Mouse (Mus musculus) heart, embryonic 15.5 days (tissue): ENCODE data around the gene Coq10a. TPM values are rescaled to one million over a fixed set of nuclear protein-coding genes. Genes with fewer than 3 reads are reported as not detected.
A peak's percentile ranks its signal among the peaks of the same experiment; 100 is the strongest.
"Not testable (repeated sequence)": the region's sequence is repeated elsewhere in the genome, so short reads cannot be mapped to it uniquely, and the experiment has no call there.

Source experiments
- ATAC-seq: fragments of 200-750 bp; cut with Nextera tagmentation; replicated peaks from 2 replicates; pipeline ENCODE4 v1.8.0; 2017; ENCODE audit warnings: low read depth, moderate TSS enrichment; ENCODE audit not compliant: insufficient number of reproducible peaks, insufficient read depth, low FRiP score
- H3K27ac ChIP-seq: fragments of 300-500 bp; sonication (generic); 2 replicates; pipeline ENCODE4 v1.5.1; 2015; ENCODE audit warnings: mild to moderate bottlenecking, inconsistent platforms
- H3K27me3 ChIP-seq: fragments of 300-500 bp; sonication (generic); 2 replicates; pipeline ENCODE4 v1.6.1; 2015; ENCODE audit warnings: inconsistent platforms
- H3K36me3 ChIP-seq: fragments of 300-500 bp; sonication (generic); 2 replicates; pipeline ENCODE4 v1.6.1; 2015; ENCODE audit warnings: mild to moderate bottlenecking, inconsistent platforms
- H3K4me1 ChIP-seq: fragments of 300-500 bp; sonication (generic); replicated peaks from 2 replicates; pipeline ENCODE4 v1.6.1; 2015; ENCODE audit warnings: inconsistent platforms
- H3K4me2 ChIP-seq: fragments of 300-500 bp; sonication (generic); 2 replicates; pipeline ENCODE4 v1.6.1; 2015; ENCODE audit warnings: inconsistent platforms, mild to moderate bottlenecking, moderate library complexity
- H3K4me3 ChIP-seq: fragments of 300-500 bp; sonication (generic); 2 replicates; pipeline ENCODE4 v1.5.1; 2015; ENCODE audit warnings: mild to moderate bottlenecking, inconsistent platforms
- H3K9ac ChIP-seq: fragments of 300-500 bp; sonication (generic); 2 replicates; pipeline ENCODE4 v1.6.1; 2015; ENCODE audit warnings: mild to moderate bottlenecking, inconsistent platforms
- H3K9me3 ChIP-seq: fragments of 300-500 bp; sonication (generic); replicated peaks from 2 replicates; pipeline ENCODE4 v1.6.1; 2016; ENCODE audit warnings: inconsistent platforms
- WGBS: fragments of 180-500 bp; shearing (Covaris S2); methylation state at CpG from one replicate; pipeline ENCODE4 v1.1.7; 2015; ENCODE audit warnings: mixed read lengths; 5-methylcytosine and 5-hydroxymethylcytosine counted together
- polyA plus RNA-seq: library from polyadenylated mRNA; unstranded; fragments of >200 nt; fragmentation: Nextera tagmentation; extraction: Ambion mirVana; gene quantifications from 2 replicates; pipeline ENCODE4 v1.2.1, GENCODE M21; 2015

Gene Coq10a
- polyA plus RNA-seq, 1 experiment from 2014 or later = 17.0 TPM

DNA sequence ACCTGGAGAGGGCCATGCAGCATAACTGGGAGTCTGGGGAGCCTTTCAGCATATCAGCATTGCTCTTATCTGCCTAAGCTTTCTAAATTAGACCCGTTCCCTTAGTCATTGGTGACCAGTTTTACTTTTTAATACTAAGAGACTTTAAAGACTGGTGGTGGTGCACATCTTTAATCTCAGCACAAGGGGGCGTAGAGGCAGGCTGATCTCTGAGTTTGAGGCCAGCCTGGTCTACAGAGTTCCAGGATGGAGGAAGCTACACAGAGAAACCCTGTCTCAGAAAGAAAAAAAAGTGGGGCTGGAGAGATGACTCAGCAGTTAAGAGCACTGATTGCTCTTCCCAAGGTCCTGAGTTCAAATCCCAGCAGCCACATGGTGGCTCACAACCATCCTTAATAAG, 28.5 kb downstream of the Coq10a start:
- Histone ChIP-seq H3K4me3 (no peak overlapping the region), H3K27me3 (no peaks in the 10 kb centered on the region), H3K9me3 (no peaks in the 10 kb centered on the region), H3K27ac (no peak overlapping the region), H3K36me3 (peaks cover 6% of the 10 kb centered on the region; the same call in 1 of the 2 replicates), H3K4me2 (peak overlapping the region; percentile 69; the same call in 1 of the 2 replicates), H3K9ac (no peak overlapping the region), H3K4me1 (peaks cover 67% of the 10 kb centered on the region)
- 57% methylated on average over 2 of the region's 2 CpGs for WGBS
- ATAC-seq = no peak

DNA sequence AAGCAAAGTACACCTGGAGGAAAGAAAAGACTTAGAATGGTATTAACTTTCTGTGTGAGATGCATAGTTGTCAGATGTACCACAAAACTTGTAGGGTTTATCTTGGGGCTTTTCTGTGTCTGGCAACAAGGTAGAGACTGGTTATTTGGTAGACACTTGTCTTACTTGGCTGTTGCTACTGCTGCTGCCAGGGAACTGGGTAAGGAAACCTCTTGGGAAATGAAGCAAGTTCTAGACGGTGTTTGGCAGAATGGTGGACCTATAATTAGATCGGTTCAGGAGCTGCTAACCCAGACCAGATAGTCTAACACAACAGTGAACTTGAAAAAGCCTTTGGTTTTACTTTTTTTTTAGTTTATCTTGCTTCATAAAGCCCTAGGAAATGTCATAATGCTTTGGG, 29.8 kb downstream of the Coq10a start:
- Histone ChIP-seq H3K4me2 (peak overlapping the region; percentile 69), H3K4me3 (peak overlapping the region; percentile 94), H3K27me3 (no peaks in the 10 kb centered on the region), H3K4me1 (peaks cover 57% of the 10 kb centered on the region), H3K27ac (peak overlapping the region; percentile 98), H3K36me3 (peaks cover 6% of the 10 kb centered on the region; the same call in 1 of the 2 replicates), H3K9ac (peak overlapping the region; percentile 95; the same call in 1 of the 2 replicates), H3K9me3 (no peaks in the 10 kb centered on the region)
- 23% methylated on average over 2 of the region's 2 CpGs for WGBS
- no peak for ATAC-seq

DNA sequence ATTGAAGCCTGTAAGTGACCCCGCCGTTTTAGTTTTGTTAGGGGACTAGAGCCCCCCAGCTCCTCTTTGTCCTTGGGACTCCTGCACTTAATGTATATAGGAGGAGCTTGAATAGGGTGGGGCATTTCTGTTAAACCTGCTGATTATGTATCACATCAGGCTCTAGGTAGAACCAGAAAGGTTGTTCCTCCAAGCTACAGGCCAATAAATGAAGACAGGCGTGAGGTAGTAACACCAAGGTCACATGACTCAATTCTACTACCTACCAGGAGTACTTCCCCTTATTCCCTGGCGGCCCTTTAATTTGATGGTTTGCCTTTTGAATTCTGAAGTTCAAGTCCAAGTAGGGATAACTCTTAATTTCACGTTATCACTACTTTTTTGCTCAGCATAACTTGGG, 30.4 kb downstream of the Coq10a start:
- Histone ChIP-seq H3K4me1 (peaks cover 52% of the 10 kb centered on the region), H3K4me3 (peak overlapping the region; percentile 94), H3K36me3 (peaks cover 6% of the 10 kb centered on the region; the same call in 1 of the 2 replicates), H3K27ac (peak overlapping the region; percentile 98), H3K9ac (peak overlapping the region; percentile 95), H3K4me2 (peak overlapping the region; percentile 69), H3K27me3 (no peaks in the 10 kb centered on the region), H3K9me3 (no peaks in the 10 kb centered on the region)
- whole genome bisulfite sequencing = 9% methylated on average over 5 of the region's 5 CpGs
- ATAC-seq = no peak

DNA sequence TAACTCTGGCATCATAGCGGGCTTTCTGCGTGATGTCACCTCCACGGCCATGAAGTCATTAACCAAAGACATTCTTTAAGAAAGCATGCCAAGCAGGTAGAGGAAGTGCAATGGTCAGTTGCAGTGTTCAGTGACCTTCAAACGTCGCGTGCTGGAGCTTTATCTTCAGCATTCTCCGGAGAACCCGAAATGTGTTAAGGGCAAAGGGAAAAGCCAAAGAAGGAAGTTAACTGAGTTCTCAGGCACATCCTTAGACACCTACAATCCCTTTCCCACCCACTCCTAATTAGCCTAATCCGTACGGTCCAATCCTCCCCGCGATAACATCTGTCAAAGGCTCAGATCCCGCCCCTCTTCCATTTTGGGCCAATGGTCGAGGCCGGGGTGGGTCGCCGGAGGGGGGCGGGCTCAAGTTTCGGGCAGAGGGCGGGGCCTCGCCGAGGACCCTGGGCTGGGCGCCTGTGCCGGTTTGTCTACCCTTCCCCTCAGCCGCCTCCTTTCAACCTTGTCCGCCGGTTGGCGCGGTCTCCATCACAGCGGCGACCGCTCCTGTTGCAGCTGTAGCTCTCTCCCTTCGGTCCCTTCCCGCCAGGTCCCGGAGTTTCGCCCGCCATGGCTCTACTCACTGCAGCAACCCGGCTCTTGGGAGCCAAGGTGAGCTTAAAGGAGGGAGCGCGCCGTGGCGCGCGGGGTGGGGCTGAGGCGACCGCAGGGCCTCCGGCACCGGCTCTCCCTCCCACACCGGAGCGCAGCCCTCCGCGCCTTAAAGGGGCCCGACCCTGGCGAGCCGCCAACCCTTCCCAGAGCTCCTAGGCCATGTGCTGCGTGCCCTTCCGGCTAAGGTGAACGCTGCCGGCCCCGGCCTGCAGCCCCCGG, 31.3 kb downstream of the Coq10a start, which contains the start of gene Cs:
Gene Cs, plus strand, starts transcription at position 429 of the 876 bp plus-strand sequence.
- peak within 1 kb of the TSS; percentile 95 for H3K9ac ChIP-seq
- H3K4me3 ChIP-seq = peak within 1 kb of the TSS; percentile 94
- peaks cover 47% of the 10 kb centered on the region for H3K4me1 ChIP-seq
- H3K36me3 ChIP-seq = peaks cover 6% of the 10 kb centered on the region; the same call in 1 of the 2 replicates
- WGBS = under 1% methylated on average over 61 of the region's 61 CpGs
- ATAC-seq = peak; percentile 95
- no peaks in the 10 kb centered on the region for H3K9me3 ChIP-seq
- peak within 1 kb of the TSS; percentile 98 for H3K27ac ChIP-seq
- no peaks in the 10 kb centered on the region for H3K27me3 ChIP-seq
- peak within 1 kb of the TSS; percentile 75 for H3K4me2 ChIP-seq

DNA sequence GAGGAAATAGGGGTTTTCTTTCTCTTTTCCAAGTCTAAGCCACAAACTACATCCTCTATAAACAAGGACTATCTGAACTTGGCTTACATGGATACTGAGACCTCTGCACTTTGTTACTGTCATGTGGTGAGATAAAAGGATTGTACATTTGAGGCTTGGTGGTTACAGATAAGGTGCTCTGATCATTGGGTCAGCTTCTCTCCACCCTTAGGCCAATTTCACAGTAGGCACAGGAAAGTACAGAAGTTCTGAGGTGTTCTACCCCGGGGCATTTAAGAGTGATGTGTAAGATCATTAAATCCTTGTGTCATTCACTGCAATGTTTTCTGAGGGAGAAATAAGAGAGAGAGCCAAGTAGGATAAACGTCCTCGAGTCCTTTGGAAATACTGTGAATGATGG, 32.2 kb downstream of the Coq10a start:
- Histone ChIP-seq H3K9ac (no peak overlapping the region), H3K4me1 (peaks cover 44% of the 10 kb centered on the region)

DNA sequence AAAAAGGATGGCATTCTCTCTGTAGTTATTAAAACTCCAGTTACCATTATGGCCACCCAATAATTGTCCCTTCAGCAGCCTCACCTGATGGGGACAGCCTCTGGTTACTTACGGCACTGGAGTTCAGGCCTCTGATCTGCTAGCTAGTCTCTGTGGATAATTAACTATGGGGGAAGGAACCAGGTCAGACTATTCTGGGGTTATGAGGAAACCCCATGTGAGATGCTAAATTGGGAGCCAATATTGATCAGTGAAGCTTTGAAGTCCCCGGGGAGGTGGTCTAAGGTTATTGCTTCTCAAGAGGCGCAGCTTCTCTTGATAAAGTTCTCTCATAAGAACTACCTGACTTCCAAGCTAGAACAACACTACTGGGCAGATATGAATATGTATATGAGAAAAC, 32.6 kb downstream of the Coq10a start:
- no peak overlapping the region for H3K4me2 ChIP-seq
- ATAC-seq = no peak
- peak overlapping the region; percentile 94 for H3K27ac ChIP-seq
- 93% methylated on average over 3 of the region's 3 CpGs for WGBS
- H3K4me1 ChIP-seq = peaks cover 41% of the 10 kb centered on the region
- 0 out of 2 replicates have a peak, but pooled peaks cover 5% of the 10 kb centered on the region for H3K36me3 ChIP-seq
- H3K4me3 ChIP-seq = no peak overlapping the region
- no peaks in the 10 kb centered on the region for H3K27me3 ChIP-seq
- H3K9me3 ChIP-seq = no peaks in the 10 kb centered on the region
- H3K9ac ChIP-seq = no peak overlapping the region

More for the DNA sequence above, 32.2 kb downstream of the Coq10a start:
- Histone ChIP-seq H3K27ac (peak overlapping the region; percentile 94), H3K27me3 (no peaks in the 10 kb centered on the region), H3K4me2 (peak overlapping the region; percentile 75), H3K9me3 (no peaks in the 10 kb centered on the region), H3K36me3 (peaks cover 6% of the 10 kb centered on the region; the same call in 1 of the 2 replicates), H3K4me3 (peak overlapping the region; percentile 94)
- ATAC-seq = no peak
- WGBS = 75% methylated on average over 3 of the region's 3 CpGs

DNA sequence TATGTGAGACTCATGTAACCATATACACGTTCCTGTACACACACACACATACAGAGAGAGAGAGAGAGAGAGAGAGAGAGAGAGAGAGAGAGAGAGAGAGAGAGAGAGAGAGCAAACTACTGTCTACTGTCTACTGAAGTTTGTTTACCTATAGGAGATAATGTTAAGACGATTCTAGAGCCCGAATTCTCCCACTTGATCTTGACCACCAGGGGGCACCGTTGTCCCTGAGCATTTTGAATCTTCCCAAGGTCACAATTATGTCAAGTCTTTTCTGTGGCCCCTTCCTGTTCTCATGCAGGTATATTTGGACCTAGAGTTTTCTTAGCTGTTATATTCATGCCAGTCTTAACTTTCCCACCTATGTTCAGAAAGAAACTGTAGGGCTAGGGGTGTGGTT, 33.2 kb downstream of the Coq10a start:
- peak overlapping the region; percentile 94 for H3K27ac ChIP-seq
- ATAC-seq = no peak
- 5% methylated on average over 4 of the region's 4 CpGs for WGBS

DNA sequence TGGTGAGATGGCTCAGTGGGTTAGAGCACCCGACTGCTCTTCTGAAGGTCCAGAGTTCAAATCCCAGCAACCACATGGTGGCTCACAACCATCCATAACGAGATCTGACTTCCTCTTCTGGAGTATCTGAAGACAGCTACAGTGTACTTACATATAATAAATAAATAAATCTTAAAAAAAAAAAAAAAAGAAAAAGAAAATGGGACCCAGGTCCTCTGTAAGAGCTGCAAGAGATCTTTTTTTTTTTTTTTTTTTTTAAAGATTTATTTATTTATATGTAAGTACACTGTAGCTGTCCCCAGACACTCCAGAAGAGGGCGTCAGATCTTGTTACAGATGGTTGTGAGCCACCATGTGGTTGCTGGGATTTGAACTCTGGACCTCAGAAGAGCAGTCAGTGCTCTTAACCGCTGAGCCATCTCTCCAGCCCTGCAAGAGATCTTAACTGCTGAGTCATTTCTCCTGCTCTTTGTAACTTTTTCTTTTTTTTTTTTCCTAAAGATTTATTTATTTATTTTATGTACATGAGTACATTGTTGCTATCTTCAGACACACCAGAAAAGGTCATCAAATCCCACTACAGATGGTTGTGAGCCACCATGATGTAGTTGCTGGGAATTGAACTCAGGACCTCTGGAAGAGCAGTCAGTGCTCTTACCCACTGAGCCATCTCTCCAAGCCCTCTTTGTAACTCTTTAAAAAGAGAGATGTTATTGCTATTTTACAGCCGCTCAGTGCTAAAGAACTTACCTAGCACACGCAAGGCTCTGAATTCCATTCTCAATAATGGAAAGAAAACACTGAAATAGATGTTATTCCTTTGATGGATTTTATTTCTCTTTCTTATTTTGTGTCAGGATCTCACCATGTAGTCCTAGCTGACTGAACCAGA, 36.2 kb downstream of the Coq10a start:
- not testable (repeated sequence) for H3K4me2 ChIP-seq, H3K9me3 ChIP-seq, H3K27ac ChIP-seq, H3K4me3 ChIP-seq, H3K9ac ChIP-seq, ATAC-seq, H3K27me3 ChIP-seq
- 74% methylated on average over 6 of the region's 6 CpGs for WGBS
- peaks cover 15% of the 10 kb centered on the region for H3K36me3 ChIP-seq
- H3K4me1 ChIP-seq = peaks cover 18% of the 10 kb centered on the region

More for the DNA sequence above, 33.2 kb downstream of the Coq10a start:
- no peaks in the 10 kb centered on the region for H3K27me3 ChIP-seq
- H3K4me1 ChIP-seq = peaks cover 39% of the 10 kb centered on the region
- no peak overlapping the region for H3K9ac ChIP-seq
- H3K4me3 ChIP-seq = no peak overlapping the region
- no peaks in the 10 kb centered on the region for H3K9me3 ChIP-seq
- no peaks in the 10 kb centered on the region for H3K36me3 ChIP-seq
- no peak overlapping the region for H3K4me2 ChIP-seq

DNA sequence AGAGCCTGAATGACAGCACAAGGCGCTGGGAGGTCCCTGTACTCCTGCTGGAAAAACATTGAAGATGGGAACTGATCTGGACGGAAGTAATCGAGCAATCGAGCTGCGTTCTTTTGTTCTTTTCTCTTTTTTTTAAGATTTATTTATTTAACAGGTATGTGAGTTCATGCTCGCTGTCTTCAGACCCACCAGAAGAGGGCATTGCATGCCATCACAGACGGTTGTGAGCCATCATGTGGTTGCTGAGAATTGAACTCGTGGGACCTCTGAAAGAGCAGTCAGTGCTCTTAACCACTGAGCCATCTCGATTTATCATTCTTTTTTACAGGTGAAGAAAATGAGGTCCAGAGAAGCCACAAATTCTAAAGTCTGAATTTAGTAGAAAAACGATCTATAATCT, 41.2 kb downstream of the Coq10a start:
- Histone ChIP-seq H3K4me1 (peaks cover 12% of the 10 kb centered on the region), H3K9ac (no peak overlapping the region), H3K4me2 (no peak overlapping the region), H3K27me3 (no peaks in the 10 kb centered on the region), H3K36me3 (peaks cover 40% of the 10 kb centered on the region), H3K4me3 (no peak overlapping the region), H3K27ac (no peak overlapping the region), H3K9me3 (no peaks in the 10 kb centered on the region)
- 90% methylated on average over 10 of the region's 10 CpGs for WGBS
- ATAC-seq = no peak

DNA sequence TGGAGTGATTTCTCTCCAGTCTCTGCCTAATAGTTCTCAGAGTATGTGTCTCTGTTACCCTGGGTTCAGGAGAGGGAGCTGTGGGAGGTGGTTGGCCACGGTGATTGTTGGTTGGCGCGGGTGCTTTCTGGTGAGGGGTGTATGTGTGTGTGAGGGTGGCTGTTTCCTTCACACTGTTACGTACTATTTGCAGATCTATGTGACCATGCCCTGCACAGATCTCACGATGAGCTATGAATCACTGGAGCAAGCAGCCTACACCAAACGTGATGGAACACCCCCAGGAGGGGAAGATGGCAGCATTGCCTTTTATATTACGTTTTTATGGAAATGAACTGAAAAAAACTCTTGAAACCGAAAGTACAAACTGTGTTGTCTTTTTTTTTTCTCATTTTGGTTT, 42.0 kb downstream of the Coq10a start:
- Histone ChIP-seq H3K27me3 (no peaks in the 10 kb centered on the region), H3K36me3 (peaks cover 40% of the 10 kb centered on the region), H3K27ac (no peak overlapping the region), H3K4me3 (no peak overlapping the region), H3K9me3 (no peaks in the 10 kb centered on the region), H3K4me2 (no peak overlapping the region), H3K4me1 (peaks cover 12% of the 10 kb centered on the region), H3K9ac (no peak overlapping the region)
- 92% methylated on average over 8 of the region's 8 CpGs for WGBS
- ATAC-seq = no peak

DNA sequence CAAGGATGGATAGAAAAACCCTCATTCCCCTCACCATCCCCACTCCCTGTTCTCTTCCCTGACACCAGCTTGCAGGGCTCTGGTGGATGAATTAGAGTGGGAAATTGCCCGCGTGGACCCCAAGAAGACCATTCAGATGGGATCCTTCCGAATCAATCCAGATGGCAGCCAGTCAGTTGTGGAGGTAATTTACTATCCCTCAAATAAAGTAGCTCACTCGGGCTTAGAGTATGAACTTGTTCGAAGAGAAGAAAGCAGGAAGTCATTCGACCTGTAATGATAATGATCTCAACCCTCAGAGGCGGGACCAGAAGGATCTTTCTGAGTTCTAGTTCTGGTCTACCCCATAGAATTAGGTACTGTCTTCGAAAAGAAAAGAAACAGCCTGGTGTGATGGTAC, 45.3 kb downstream of the Coq10a start:
- Histone ChIP-seq H3K9me3 (no peaks in the 10 kb centered on the region), H3K27me3 (no peaks in the 10 kb centered on the region), H3K4me2 (peak overlapping the region; percentile 85), H3K36me3 (peaks cover 55% of the 10 kb centered on the region), H3K4me3 (peak overlapping the region; percentile 91), H3K9ac (peak overlapping the region; percentile 98), H3K27ac (peak overlapping the region; percentile 96; the same call in 1 of the 2 replicates), H3K4me1 (peaks cover 24% of the 10 kb centered on the region)
- WGBS = 70% methylated on average over 8 of the region's 8 CpGs
- no peak for ATAC-seq
